In genomic region chr6:17633819-17634218, GRCm38 (mm10) we compare ENCODE assay signal across 27 mouse cellular contexts. TPM values are rescaled to one million over a fixed set of nuclear protein-coding genes. Genes with fewer than 3 reads are reported as not detected.
A peak's percentile ranks its signal among the peaks of the same experiment; 100 is the strongest.
DNase-seq lines count a peak whose midpoint lies in the region; ATAC-seq and TF ChIP-seq lines count a peak whose summit lies in the region.
"Had no signal": no experiment of that assay in that cellular context is flagged by ENCODE, and none has a peak within 500 bp of the region (broad histone marks: within the 10 kb centered on the region; RNA-seq: fewer than 3 reads in every experiment).

No protein-coding gene starts in this region.

- no peak for TF ChIP-seq EP300 in MEL (IDR thresholded peaks at IDR 0.05; ENCODE audit: low read depth in 1 of 2, low read length in 2 of 2)
- no peak for TF ChIP-seq EP300 in stomach, postnatal 0 days (optimal IDR thresholded peaks at IDR 0.05)

- H3K36me3 ChIP-seq in intestine, embryonic 16.5 days (ENCODE audit: control insufficient read depth, insufficient read depth, low read length): no peaks in the 10 kb centered on the region
- H3K36me3 ChIP-seq in intestine, embryonic 15.5 days: no peaks in the 10 kb centered on the region
- peaks cover 0 to 30% of the 10 kb centered on the region in 2 experiments; a peak in 2 of 4 replicates for H3K36me3 ChIP-seq in MEL (ENCODE audit: control insufficient read depth in 1 of 2, insufficient read depth in 2 of 2, low read length in 2 of 2)
- H3K36me3 ChIP-seq in intestine, postnatal 0 days (ENCODE audit: control insufficient read depth, insufficient read depth): no peaks in the 10 kb centered on the region
- H3K36me3 ChIP-seq in stomach, postnatal 0 days (ENCODE audit: control insufficient read depth, insufficient read depth, low read length): no peaks in the 10 kb centered on the region
- H3K36me3 ChIP-seq in embryonic facial prominence, embryonic 10.5 days (replicated peaks): no peaks in the 10 kb centered on the region
- H3K36me3 ChIP-seq: embryonic facial prominence, embryonic 12.5 days; G1E; heart, embryonic 12.5 days; limb, embryonic 12.5 days had no signal

- H3K79me2 ChIP-seq in MEL (ENCODE audit: control insufficient read depth, insufficient read depth, low read length, poor library complexity): peaks cover 15% of the 10 kb centered on the region

- H3K9ac ChIP-seq in intestine, embryonic 16.5 days (ENCODE audit: low read depth, low read length): no peak overlapping the region
- no peak overlapping the region for H3K9ac ChIP-seq in intestine, embryonic 15.5 days
- no peak overlapping the region for H3K9ac ChIP-seq in MEL (ENCODE audit: control insufficient read depth, low read depth, low read length, poor library complexity, severe bottlenecking)
- no peak overlapping the region for H3K9ac ChIP-seq in intestine, postnatal 0 days (ENCODE audit: low read depth, low read length)
- no peak overlapping the region for H3K9ac ChIP-seq in stomach, postnatal 0 days (ENCODE audit: low read length)
- H3K9ac ChIP-seq: embryonic facial prominence, embryonic 12.5 days; heart, embryonic 12.5 days; limb, embryonic 12.5 days; liver, postnatal 0 days had no signal

- 36% methylated on average over 3 of the region's 3 CpGs for WGBS in intestine, embryonic 16.5 days
- 50% methylated on average over 3 of the region's 3 CpGs for WGBS in intestine, embryonic 15.5 days
- 30% methylated on average over 3 of the region's 3 CpGs for WGBS in intestine, postnatal 0 days
- 45% methylated on average over 3 of the region's 3 CpGs for WGBS in stomach, postnatal 0 days
- 76% methylated on average over 3 of the region's 3 CpGs for WGBS in embryonic facial prominence, embryonic 10.5 days

- no peaks in the 10 kb centered on the region for H3K9me3 ChIP-seq in intestine, embryonic 16.5 days (ENCODE audit: control insufficient read depth, low read length)
- no peaks in the 10 kb centered on the region for H3K9me3 ChIP-seq in intestine, embryonic 15.5 days
- no peaks in the 10 kb centered on the region for H3K9me3 ChIP-seq in MEL (replicated peaks; ENCODE audit: insufficient read depth, low read length)
- H3K9me3 ChIP-seq in intestine, postnatal 0 days (ENCODE audit: control insufficient read depth): no peaks in the 10 kb centered on the region
- H3K9me3 ChIP-seq in stomach, postnatal 0 days (ENCODE audit: control insufficient read depth, low read length): no peaks in the 10 kb centered on the region
- H3K9me3 ChIP-seq in embryonic facial prominence, embryonic 10.5 days: no peaks in the 10 kb centered on the region
- H3K9me3 ChIP-seq: embryonic facial prominence, embryonic 12.5 days; G1E; heart, embryonic 12.5 days; limb, embryonic 12.5 days had no signal

- TF ChIP-seq CTCF in MEL (IDR thresholded peaks at IDR 0.05 in 2 of 3, conservative IDR thresholded peaks at IDR 0.05 in 1 of 3; ENCODE audit: control insufficient read depth in 1 of 3, insufficient read depth in 1 of 3, low read depth in 2 of 3, low read length in 3 of 3, poor library complexity in 1 of 3, severe bottlenecking in 1 of 3): no peak
- TF ChIP-seq CTCF in intestine, postnatal 0 days (IDR thresholded peaks at IDR 0.05; ENCODE audit: low read depth): no peak
- no peak for TF ChIP-seq CTCF in stomach, postnatal 0 days (IDR thresholded peaks at IDR 0.05; ENCODE audit: low read depth)

- peak; percentile 32 for ATAC-seq in intestine, embryonic 16.5 days
- no peak for ATAC-seq in intestine, embryonic 15.5 days
- peak; percentile 58 for ATAC-seq in intestine, postnatal 0 days
- ATAC-seq in stomach, postnatal 0 days (ENCODE audit: low FRiP score, low TSS enrichment): peak; percentile 64
- ATAC-seq: hindbrain, postnatal 0 days; liver, postnatal 0 days; lung, postnatal 0 days had no signal

- no peaks in the 10 kb centered on the region for H3K4me1 ChIP-seq in intestine, embryonic 16.5 days (ENCODE audit: control insufficient read depth, insufficient read depth, low read length)
- no peaks in the 10 kb centered on the region for H3K4me1 ChIP-seq in intestine, embryonic 15.5 days (replicated peaks)
- H3K4me1 ChIP-seq in MEL (ENCODE audit: control insufficient read depth in 1 of 2, insufficient read depth in 2 of 2, low read length in 2 of 2): peaks cover 16 to 23% of the 10 kb centered on the region in 2 experiments
- no peaks in the 10 kb centered on the region; the same call in 1 of the 2 replicates for H3K4me1 ChIP-seq in intestine, postnatal 0 days (replicated peaks; ENCODE audit: control insufficient read depth, insufficient read depth, low read length)
- H3K4me1 ChIP-seq in stomach, postnatal 0 days (replicated peaks; ENCODE audit: control insufficient read depth, insufficient read depth): no peaks in the 10 kb centered on the region
- peaks cover 15% of the 10 kb centered on the region for H3K4me1 ChIP-seq in embryonic facial prominence, embryonic 10.5 days
- H3K4me1 ChIP-seq: embryonic facial prominence, embryonic 12.5 days had no signal

- TF ChIP-seq RAD21 in MEL (IDR thresholded peaks at IDR 0.05; ENCODE audit: low read depth, low read length): no peak

- H3K27me3 ChIP-seq in intestine, embryonic 16.5 days (replicated peaks; ENCODE audit: control insufficient read depth, insufficient read depth, low read length): no peaks in the 10 kb centered on the region
- H3K27me3 ChIP-seq in intestine, embryonic 15.5 days (replicated peaks): no peaks in the 10 kb centered on the region
- no peaks in the 10 kb centered on the region for H3K27me3 ChIP-seq in MEL (ENCODE audit: control insufficient read depth in 1 of 2, insufficient read depth in 2 of 2, low read length in 2 of 2)
- H3K27me3 ChIP-seq in intestine, postnatal 0 days (replicated peaks; ENCODE audit: control insufficient read depth, insufficient read depth, low read length): no peaks in the 10 kb centered on the region
- H3K27me3 ChIP-seq in stomach, postnatal 0 days (ENCODE audit: control insufficient read depth, insufficient read depth, low read length): no peaks in the 10 kb centered on the region
- H3K27me3 ChIP-seq in embryonic facial prominence, embryonic 10.5 days (replicated peaks; ENCODE audit: low read depth, poor library complexity, severe bottlenecking): no peaks in the 10 kb centered on the region; the same call in 1 of the 2 replicates
- H3K27me3 ChIP-seq: embryonic facial prominence, embryonic 12.5 days; heart, embryonic 12.5 days; limb, embryonic 12.5 days had no signal

- no peak overlapping the region for H3K4me2 ChIP-seq in intestine, embryonic 16.5 days (ENCODE audit: low read depth, low read length)
- H3K4me2 ChIP-seq in intestine, embryonic 15.5 days (replicated peaks): no peak overlapping the region
- no peak overlapping the region for H3K4me2 ChIP-seq in intestine, postnatal 0 days (replicated peaks; ENCODE audit: low read depth)
- H3K4me2 ChIP-seq in stomach, postnatal 0 days (replicated peaks; ENCODE audit: low read depth): no peak overlapping the region
- H3K4me2 ChIP-seq: embryonic facial prominence, embryonic 12.5 days; heart, embryonic 12.5 days; limb, embryonic 12.5 days; liver, embryonic 11.5 days; midbrain, embryonic 11.5 days had no signal

- no peak overlapping the region for H3K4me3 ChIP-seq in intestine, embryonic 16.5 days (ENCODE audit: low read length)
- no peak overlapping the region for H3K4me3 ChIP-seq in intestine, embryonic 15.5 days (replicated peaks)
- no peak overlapping the region for H3K4me3 ChIP-seq in MEL (ENCODE audit: control insufficient read depth in 1 of 2, insufficient read depth in 1 of 2, low read depth in 2 of 2, low read length in 2 of 2)
- no peak overlapping the region for H3K4me3 ChIP-seq in intestine, postnatal 0 days (ENCODE audit: low read depth, low read length)
- no peak overlapping the region for H3K4me3 ChIP-seq in stomach, postnatal 0 days (ENCODE audit: low read depth, low read length)
- H3K4me3 ChIP-seq in embryonic facial prominence, embryonic 10.5 days: no peak overlapping the region
- H3K4me3 ChIP-seq: embryonic facial prominence, embryonic 12.5 days; heart, embryonic 12.5 days; limb, embryonic 12.5 days had no signal

- no peak overlapping the region for H3K27ac ChIP-seq in intestine, embryonic 16.5 days (ENCODE audit: low read length)
- no peak overlapping the region for H3K27ac ChIP-seq in intestine, embryonic 15.5 days
- H3K27ac ChIP-seq in MEL (ENCODE audit: control insufficient read depth, low read depth, low read length): no peak overlapping the region
- no peak overlapping the region for H3K27ac ChIP-seq in intestine, postnatal 0 days (ENCODE audit: low read depth, low read length)
- no peak overlapping the region for H3K27ac ChIP-seq in stomach, postnatal 0 days (replicated peaks)
- H3K27ac ChIP-seq in embryonic facial prominence, embryonic 10.5 days (replicated peaks): no peak overlapping the region
- H3K27ac ChIP-seq: embryonic facial prominence, embryonic 12.5 days; hindbrain, postnatal 0 days; limb, embryonic 12.5 days had no signal

- peak; percentile 56 for DNase-seq in MEL (ENCODE audit: low read depth, low spot score)
- DNase-seq in stomach, postnatal 0 days (ENCODE audit: low spot score): peak; percentile 51
- DNase-seq in embryonic facial prominence, embryonic 10.5 days (ENCODE audit: low spot score): no peak
- no peak for DNase-seq in heart, adult 8-10 months (ENCODE audit: low spot score)
- no peak for DNase-seq in embryo, embryonic 10 days (ENCODE audit: low spot score)
- DNase-seq: adrenal gland, postnatal 14 days; B cell, adult 2 months; cerebellum, postnatal 10 days; heart, postnatal 10 days; kidney, adult 8-10 months; kidney, postnatal 14 days; liver, postnatal 0 days; right cerebral cortex, postnatal 14 days; spleen, adult 18-20 months; thymus, adult 18-20 months; thymus, postnatal 36 days had no signal

- TF ChIP-seq POLR2A in MEL (IDR thresholded peaks at IDR 0.05; ENCODE audit: control insufficient read depth in 1 of 2, insufficient read depth in 1 of 2, low read depth in 1 of 2, low read length in 2 of 2, poor library complexity in 1 of 2): no peak

RNA-seq across cellular contexts. Expression of gene Capza2, which starts 2.2 kb away (rescaled TPM):
- polyA plus RNA-seq in intestine, embryonic 16.5 days (2015; fragmentation: Nextera tagmentation; extraction: Ambion mirVana): 235 and 245 TPM in 2 replicates
- 223 and 245 TPM in 2 replicates for polyA plus RNA-seq in intestine, embryonic 15.5 days (2015; fragmentation: Nextera tagmentation; extraction: Ambion mirVana)
- total RNA-seq in MEL (2012; rRNA removed): 67.8 and 69.5 TPM in 2 replicates
- 100 to 1,000 TPM in 1 of 2 experiments, 10 to 100 TPM in 1; 84.7 to 251 TPM for polyA plus RNA-seq in MEL (2012; ENCODE audit: insufficient read depth in 1 of 2, insufficient read length in 2 of 2, low read depth in 1 of 2, low replicate concordance in 2 of 2, missing spikeins in 1 of 2)
- polyA plus RNA-seq in intestine, postnatal 0 days (2015; fragmentation: Nextera tagmentation; extraction: Ambion mirVana): 195 and 197 TPM in 2 replicates
- polyA plus RNA-seq in stomach, postnatal 0 days (2015; fragmentation: Nextera tagmentation; extraction: Ambion mirVana): 161 and 167 TPM in 2 replicates
- polyA plus RNA-seq in embryonic facial prominence, embryonic 10.5 days (2016; fragmentation: Nextera tagmentation; extraction: Ambion mirVana): 192 and 199 TPM in 2 replicates
- 100 to 1,000 TPM; 133 to 149 (median 136) TPM for total RNA-seq in heart, adult 8-10 months (2022)

RNA-seq across cellular contexts. Expression of gene St7, which starts 58.9 kb away (rescaled TPM):
- 20.5 and 21.8 TPM in 2 replicates for polyA plus RNA-seq in intestine, embryonic 16.5 days (2015; fragmentation: Nextera tagmentation; extraction: Ambion mirVana)
- polyA plus RNA-seq in intestine, embryonic 15.5 days (2015; fragmentation: Nextera tagmentation; extraction: Ambion mirVana): 23.7 and 26.0 TPM in 2 replicates
- 34.4 and 38.9 TPM in 2 replicates for total RNA-seq in MEL (2012; rRNA removed)
- polyA plus RNA-seq in MEL (2012; ENCODE audit: insufficient read depth in 1 of 2, insufficient read length in 2 of 2, low read depth in 1 of 2, low replicate concordance in 2 of 2, missing spikeins in 1 of 2): 10 to 100 TPM in 1 of 2 experiments, not detected in 1; 48.5 TPM
- polyA plus RNA-seq in intestine, postnatal 0 days (2015; fragmentation: Nextera tagmentation; extraction: Ambion mirVana): 11.2 and 12.4 TPM in 2 replicates
- 11.8 and 12.5 TPM in 2 replicates for polyA plus RNA-seq in stomach, postnatal 0 days (2015; fragmentation: Nextera tagmentation; extraction: Ambion mirVana)
- polyA plus RNA-seq in embryonic facial prominence, embryonic 10.5 days (2016; fragmentation: Nextera tagmentation; extraction: Ambion mirVana): 19.0 and 21.7 TPM in 2 replicates
- 10 to 100 TPM; 14.4 to 19.0 (median 16.0) TPM for total RNA-seq in heart, adult 8-10 months (2022)

Comparison
In these comparisons a context has a peak if more than half of its experiments do, and no peak if none do; other contexts are left out.
1. DNase-seq: peak in MEL (single experiment) and stomach, postnatal 0 days (single experiment); none in embryonic facial prominence, embryonic 10.5 days (single experiment), heart, adult 8-10 months (single experiment) and embryo, embryonic 10 days (single experiment).